Mouse (Mus musculus) v-Abl transformed pro-B cells (cell line): ENCODE measurements around the gene Fpgs.

Source experiments
- in situ Hi-C, 2 experiments: fragments of 400-800 bp; cut with MboI; formaldehyde crosslinking; loops; one replicate each; pipeline ENCODE4 v1.15.1; 2025; ENCODE audit not compliant: unreplicated experiment in 2 of 2

The Fpgs gene

DNA sequence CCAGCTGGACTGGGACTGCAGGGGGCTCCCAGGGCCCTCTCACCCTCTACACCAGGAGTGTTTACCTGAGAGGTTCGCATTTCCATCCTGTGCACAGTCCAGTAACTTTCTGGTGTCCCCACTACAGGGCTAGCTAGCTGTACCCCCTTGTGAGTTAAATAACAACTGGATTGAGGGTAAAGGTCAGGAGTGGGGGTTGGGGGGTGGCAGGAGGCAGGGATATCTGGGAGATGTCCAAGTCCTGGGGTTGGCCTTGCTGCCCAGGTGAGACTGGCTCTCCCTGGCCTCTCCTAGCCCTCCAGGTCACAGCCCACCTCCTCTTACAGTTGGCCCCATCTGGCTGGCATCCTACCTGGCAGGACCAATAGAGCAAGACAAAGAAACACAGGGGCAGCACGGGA, at the start of gene Fpgs:
Gene Fpgs (minus strand): TSS at position 125 of the 401 bp plus-strand sequence.
- in situ Hi-C loops, result loop anchor here in 1 of 2 experiments (5.0 kb wide), 1 partner anchor 148 kb away; no protein-coding TSS in a partner anchor

DNA sequence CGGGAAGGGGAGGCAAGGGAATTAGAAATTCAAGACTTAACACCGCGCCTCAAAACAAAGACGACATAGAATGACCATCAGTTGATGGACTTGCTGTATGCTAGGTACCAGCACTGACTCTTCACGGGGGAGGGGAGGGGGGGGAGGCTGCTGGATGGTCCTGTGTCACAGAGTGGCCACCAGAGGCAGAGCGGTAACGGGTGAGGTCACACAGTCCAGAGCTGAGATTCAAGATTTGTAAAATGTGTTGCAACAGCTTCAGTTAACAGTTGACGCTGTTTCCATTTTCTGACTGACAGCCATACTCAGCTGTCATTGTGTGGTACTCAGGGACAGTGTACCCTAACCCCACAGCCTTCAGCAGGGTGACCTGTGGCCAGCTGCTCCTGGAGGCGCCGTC, 48.2 kb upstream of the Fpgs start:
- in situ Hi-C loops, result loop anchor here (25.0 kb wide), 2 partner anchors 385 to 1940 kb away; partner anchors contain the start of genes 1700001O22Rik (in 1 of the 2), Garnl3 (in 1 of the 2) and Ntmt1 (in 1 of the 2)

DNA sequence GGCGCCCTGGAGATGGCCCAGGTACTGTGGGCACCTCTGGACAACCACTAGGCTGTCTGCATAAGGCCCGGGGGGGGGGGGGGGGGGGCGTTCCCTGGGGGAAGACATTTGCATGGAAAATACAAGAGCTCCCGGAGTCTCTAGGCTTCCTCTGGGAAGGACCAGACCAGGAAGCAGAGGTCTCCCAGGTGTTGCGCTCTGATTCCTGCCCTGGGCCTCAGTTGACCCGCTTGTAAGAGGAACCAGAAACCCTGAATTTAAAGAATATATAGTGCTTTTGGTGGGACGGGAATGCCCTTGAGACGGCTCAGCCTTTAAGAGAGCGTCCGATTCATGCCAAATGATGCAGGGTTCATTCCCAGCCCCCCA, 47.7 kb upstream of the Fpgs start:
- in situ Hi-C loops, result loop anchor here (25.0 kb wide), 2 partner anchors 386 to 1939 kb away; partner anchors contain the start of genes 1700001O22Rik (in 1 of the 2), Garnl3 (in 1 of the 2) and Ntmt1 (in 1 of the 2)

DNA sequence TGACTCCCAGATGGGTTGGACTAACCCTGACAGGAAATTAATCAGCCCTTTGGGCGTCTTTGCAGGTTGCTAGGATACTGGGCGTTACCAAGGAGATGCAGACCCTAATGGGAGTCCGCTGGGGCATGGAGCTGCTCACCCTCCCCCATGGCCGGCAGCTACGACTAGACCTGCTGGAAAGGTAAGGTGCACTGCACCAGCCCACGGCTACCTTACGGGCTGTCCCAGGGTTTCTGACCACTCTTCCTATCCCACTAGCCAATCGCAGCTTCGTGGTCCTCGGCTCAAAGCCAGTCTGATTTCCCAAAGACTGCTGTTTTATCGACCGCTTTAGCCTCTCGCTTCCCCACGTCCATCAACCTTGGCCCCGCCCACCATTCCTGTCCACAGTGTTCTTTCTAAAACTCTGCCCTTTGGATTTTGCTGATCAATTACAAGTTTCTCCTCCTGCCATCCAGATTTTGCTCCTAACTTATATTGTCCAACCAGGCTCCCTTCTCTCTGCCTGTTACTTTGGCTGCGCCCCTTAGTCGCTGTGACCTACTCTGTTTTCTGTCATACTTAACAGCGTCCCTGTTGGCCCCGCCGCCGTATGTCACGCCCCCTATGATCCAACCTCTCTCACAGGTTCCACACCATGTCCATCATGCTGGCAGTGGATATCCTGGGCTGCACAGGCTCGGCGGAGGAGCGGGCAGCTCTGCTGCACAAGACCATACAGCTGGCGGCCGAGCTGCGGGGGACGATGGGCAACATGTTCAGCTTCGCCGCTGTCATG, 47.1 kb upstream of the Fpgs start:
- in situ Hi-C loops, result loop anchor here (25.0 kb wide), 2 partner anchors 386 to 1939 kb away; partner anchors contain the start of genes 1700001O22Rik (in 1 of the 2), Garnl3 (in 1 of the 2) and Ntmt1 (in 1 of the 2)

DNA sequence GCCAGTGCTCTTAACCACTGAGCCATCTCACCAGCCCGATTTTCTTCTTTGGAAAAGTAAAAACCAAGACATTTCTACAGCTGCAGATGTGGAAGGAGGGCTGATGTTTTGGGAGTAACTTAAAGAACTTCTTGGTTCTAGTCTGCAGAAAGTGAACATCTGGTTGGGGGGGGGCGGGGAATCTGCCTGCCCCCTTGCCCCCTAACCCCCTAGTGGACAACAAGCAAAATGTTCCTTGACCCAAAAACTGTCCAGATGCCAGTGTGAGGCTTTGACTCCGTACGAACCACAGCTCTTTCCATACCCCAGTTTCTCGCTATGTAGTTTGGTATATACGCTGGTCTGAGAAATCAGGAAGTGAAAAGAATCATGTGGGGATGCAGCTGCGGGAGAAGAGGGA, 46.3 kb upstream of the Fpgs start:
- in situ Hi-C loops, result loop anchor here (25.0 kb wide), 2 partner anchors 387 to 1938 kb away; partner anchors contain the start of genes 1700001O22Rik (in 1 of the 2), Garnl3 (in 1 of the 2) and Ntmt1 (in 1 of the 2)

DNA sequence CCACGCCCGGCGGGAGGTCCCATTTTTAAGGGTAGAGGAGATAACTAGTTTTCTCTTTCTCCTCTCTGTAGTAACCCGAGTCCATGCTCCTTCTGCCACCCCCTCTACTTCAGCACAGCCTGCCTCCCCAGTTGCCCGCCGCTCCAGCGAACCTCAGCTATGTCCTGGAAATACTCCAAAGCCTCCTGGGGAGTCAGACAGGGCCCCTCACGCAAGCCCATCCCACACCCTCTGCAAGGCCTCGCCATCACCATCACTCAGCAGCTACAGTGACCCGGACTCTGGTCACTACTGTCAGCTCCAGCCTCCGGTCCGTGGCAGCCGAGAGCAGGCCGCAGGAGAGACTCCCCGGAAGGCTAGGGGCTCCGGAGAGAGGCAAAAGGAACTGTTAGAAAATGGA, 45.1 kb upstream of the Fpgs start:
- in situ Hi-C loops, result no loop called here

DNA sequence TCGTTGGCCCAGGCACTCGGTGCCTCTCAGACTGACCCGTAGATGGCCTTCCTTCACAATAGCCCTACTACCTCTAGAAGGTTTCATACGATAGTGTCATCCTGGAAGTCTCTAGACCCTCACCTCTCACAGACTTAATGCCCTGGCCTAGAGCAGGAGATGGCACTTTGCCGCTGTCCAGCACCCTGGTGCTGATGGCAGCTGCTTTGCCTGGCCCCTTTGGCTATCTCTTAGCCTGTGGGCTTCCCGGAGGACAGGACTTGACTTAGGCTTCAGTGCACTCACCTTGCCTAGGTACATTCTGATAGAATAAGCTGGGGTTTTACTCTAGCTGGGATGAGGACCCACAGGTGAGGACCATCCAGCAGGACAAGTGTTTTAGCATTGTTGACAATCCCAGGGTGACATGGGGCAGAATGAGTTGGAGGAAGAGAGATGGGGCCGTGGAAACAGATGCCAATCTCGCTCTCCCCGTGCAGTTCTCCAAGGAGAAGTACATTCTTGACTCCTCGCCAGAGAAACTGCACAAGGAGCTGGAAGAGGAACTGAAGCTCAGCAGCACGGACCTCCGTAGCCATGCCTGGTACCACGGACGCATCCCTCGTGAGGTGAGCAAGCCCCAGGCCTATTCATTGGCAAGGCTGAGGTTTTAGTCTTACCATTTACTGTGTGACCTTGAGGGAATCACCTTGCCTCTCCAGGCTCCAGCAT, 40.5 kb upstream of the Fpgs start:
- in situ Hi-C loops, result no loop called here

DNA sequence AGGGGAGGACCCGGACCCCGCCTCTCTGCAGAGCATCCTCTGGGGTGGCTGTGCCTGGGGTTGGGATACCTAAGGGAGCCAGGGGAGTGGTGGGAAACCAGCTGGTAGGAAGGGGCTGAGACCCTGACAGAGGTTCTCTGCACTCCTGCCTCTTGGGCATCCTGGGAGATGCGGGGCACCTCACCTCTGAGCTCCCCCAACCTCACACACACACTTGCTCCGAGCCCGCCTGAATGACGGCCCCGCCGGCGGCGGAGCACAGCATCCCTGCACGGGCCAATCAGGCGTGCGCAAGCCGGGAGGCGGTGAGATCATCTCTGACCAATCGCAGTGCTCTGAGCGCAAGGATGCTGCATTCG, 38.2 kb upstream of the Fpgs start:
- in situ Hi-C loops, result no loop called here

DNA sequence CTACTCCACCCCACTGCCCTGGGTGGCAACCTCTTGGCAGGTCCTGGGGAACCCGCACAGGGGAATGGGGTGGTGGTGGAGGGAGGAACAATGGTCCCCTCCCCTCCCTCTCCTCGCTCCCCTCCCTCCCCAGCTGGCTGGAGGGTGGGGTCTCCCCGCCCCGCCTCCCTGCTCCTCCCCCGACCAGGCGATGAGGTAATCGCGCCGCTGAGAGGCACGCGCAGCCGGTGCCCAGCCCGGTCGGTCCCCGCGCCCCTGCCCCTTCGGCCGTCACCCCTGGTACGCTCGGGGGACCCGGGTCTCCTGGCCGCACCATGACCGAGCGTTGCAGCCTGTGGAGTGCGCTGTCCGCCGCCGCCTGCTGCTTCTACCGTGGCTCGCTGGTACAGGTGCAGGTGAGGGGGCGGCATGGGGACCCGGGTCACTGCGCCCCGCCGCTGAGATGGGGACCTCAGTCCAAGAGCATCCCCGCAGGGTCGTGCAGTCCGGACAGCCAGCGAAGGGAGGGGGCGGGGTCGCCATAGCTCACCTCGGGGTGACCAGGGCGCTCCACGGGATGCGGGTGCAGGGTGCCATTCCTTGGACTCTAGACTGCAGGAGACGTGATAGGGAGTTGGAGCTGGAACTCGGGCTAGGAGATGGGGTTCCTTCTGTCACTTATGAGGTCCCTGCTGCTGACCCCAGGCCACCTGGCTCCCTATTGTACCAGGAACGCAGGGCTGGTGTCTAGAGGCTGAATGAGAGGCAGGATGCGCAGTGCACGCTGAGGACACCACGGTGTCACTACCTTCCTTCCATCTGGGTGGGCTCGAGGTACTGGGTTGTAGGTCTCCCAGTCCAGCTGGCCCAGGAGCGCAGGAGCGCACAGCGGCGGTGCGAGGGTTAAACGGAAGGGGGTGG, 37.6 kb upstream of the Fpgs start:
- in situ Hi-C loops, result no loop called here

DNA sequence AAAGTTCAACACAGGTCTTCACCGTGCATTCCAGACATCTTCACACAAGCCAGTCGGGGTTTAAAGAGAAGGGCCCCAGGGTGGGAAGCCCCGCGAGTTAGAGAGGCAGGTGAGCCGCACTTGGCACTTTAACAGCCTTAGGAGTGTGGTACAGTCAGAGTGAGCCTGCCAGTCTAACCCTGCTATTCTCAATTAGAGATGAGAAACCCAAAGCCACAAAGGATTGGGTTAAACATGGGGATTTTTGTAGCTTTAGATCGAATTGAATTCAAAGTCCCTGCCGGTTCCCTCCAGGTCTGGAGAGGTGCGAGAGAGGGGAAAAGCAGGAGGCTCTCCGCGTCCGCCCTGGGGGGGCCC, 36.9 kb upstream of the Fpgs start, which contains the start of gene 6330409D20Rik:
Gene 6330409D20Rik (minus strand): TSS at position 101 of the 357 bp plus-strand sequence.
- in situ Hi-C loops, result no loop called here

DNA sequence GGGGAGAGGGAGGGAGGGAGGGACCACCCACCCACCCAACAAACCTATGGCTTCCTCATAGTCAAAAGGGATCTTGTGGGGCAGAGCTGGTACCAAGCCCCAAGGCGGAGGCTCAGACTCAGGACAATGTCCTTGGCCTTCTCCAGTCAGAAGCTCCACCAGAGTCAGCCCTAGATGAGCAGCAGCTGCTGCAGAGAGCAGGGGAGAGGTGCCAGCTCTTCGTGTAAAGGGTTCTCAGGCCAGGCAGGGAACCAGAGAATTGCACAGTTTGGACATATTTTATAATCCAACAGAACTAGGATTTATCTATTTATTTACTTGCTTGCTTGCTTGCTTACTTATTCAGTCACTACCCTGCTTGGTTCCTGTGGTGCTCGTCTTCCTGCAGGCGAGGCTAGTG, 35.4 kb upstream of the Fpgs start:
- in situ Hi-C loops, result no loop called here

DNA sequence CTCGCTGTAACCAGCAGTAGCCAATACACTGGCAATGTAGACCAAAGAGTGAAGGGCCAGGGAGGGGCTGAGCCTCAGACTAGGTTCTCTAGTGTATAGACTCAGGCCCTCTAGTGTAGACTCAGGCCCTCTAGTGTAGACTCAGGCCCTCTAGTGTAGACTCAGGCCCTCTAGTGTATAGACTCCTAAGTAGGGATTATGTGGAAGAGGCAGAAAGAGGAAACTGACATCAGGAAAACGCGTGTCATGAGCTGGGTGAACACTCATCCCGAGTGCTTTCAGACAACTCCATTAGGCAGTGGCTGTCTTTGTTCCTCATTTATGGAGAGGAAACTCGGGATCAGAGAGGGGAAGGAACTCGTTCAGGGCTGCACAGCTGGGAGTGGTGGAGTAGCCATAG, 33.1 kb upstream of the Fpgs start:
- in situ Hi-C loops, result no loop called here

DNA sequence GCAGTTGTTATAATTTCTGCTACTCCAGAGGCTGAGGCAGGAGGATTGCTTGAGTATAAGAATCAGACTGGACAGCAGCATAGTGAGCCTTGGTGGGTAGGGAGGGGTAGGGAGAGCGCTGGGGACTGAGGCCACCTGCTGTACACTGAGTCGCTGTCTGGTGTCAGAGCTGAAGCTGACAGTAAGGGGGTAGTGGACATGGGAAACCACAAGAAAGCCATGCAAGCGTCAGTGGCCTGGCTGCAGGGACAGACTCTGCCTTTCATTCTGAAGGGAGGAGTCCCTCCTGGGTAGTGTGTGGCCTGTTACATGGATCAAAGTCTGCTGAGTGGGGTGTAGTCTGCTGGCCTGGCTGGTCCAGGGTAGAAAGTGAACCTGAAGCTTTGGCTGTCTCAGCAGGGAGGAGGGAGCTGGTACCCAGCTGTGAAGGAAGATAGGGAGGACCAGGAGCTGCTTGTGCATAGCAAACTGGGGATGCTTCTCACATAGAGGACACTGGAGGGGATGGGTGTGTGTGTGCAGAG, 32.4 kb upstream of the Fpgs start:
- in situ Hi-C loops, result no loop called here

DNA sequence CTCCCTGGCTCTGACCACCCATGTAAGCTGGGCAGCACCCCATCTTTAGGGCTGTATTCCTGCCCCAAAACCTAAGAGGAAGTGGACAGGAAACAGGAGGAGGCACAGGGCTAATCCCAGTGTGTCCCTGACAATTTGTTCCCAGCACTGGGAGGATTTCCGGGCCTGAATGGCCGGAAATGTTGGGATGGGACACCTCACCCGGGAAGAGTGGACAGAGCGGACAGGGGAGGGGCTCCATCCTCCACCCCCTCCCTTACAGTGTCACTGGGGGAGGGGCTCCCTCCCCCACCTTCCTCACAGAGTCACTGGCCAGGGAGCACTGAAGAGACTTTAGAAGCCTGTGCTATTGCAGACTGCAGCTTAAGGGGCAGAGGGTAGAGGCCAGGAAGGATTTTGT, 31.0 kb upstream of the Fpgs start:
- in situ Hi-C loops, result no loop called here

DNA sequence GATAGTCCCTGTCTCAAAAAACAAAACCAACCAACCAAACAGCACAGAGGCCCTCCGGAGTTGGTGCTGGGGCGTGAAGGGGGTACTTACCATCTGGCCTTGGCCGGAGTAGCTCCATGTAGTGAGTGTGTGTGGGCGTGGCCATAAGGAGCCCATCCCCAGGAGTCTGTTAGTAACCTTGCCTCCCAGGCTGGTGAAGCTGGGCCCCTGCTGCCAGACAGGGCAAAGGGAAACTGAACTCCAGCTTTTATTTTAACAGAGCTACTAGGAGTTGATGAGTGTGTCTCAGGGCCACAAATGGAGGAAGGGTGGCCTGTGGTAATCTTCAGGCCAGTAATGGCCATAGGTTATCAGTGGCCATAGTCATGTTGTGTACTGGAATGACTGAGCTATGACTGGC, 30.5 kb upstream of the Fpgs start:
- in situ Hi-C loops, result no loop called here

DNA sequence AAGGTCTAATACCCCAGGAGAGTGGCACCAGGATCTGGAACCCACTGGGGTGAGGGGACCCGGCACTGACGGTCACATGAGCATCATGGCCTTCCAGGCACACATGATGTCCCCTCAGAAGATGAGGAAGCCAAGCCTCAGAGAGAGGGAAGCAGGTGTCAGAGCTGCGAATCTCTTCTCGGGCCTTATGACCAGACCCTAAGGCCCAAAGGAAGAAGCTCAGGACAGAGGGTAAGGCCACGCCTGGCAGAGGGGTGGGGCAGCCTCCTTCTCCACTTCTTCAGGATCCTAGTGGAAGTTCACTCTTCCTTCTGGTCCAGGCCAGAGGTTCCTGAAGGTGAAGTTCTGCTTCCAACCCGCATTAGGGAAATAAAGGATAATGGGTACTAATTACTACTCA, 28.8 kb upstream of the Fpgs start:
- in situ Hi-C loops, result no loop called here

DNA sequence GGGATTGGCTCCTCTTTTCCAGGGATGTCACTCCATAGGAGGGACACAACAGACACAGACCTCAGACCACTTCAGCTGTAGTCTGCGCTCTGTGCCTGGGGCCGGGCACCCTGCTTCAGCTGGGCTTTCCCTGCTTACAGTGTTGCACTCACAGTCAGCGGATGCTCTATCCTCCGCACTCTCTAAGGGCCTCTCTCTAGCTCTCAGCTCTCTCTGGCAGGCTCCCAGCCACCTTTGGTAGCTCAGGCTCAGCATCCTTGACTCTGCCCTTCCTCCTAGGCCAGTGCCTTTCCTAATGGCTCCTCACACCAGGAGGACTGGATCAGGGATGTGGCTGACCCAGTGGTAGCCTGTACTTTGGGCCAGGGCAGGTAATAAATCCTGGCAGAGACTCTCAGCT, 28.0 kb upstream of the Fpgs start:
- in situ Hi-C loops, result no loop called here

DNA sequence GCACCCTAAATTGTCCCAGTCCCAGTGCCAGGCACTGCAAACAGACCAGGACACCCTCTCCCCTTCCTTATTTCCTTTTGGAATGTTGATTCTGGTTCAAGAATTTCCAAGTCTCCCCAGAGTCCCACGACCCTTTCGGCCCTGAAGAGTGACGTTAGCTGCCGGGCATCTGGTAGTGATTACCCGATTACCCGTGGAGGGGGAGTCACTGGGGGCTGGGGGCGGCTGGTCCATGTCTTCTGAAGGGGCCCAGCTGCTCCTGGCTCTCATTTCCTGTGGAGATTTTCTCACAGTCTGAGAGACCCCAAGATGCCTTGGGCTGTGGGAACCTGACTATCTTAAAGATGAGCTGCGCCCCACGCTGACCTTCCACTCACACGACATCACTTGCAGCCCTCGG, 26.9 kb upstream of the Fpgs start:
- in situ Hi-C loops, result no loop called here

DNA sequence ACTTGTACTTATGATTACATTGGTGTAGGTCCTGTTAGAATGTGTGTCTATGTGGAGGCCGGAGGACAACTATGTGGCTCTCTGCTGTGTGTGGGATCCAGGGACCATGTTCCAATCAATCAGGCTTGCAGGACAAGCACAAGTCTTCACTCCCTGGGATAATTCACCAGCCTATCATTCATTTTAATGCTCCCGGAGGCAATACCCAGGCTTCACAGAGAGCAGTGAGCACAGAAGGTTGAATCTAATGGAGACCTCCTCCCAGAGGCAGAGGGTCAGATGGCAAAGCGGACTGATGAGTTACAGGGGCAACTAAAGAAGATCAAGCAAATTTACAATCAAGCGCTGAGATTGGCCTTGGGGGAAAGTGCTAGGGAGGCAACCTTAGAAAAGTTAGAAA, 25.6 kb upstream of the Fpgs start:
- in situ Hi-C loops, result no loop called here

DNA sequence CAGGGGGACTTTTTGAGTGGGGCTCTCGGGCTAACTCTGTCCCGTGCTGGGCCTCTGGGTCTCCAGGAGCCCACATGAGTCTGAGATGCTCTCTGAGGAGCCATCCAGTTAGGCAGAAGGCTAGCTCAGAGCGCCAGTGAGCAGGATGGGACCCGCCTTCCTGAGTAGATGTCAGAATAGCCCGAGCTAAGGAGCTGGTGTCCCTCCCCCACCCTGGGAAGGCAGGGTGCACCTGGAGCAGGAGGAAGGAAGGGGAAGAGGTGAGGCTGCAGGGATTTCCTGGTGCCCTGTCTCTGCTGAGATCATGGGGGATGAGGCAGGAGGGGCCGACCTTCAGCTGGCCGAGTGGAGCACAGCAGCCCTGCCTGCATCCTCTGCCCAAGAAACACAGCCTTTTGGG, 24.5 kb upstream of the Fpgs start:
- in situ Hi-C loops, result no loop called here
